Mouse (Mus musculus) ES-E14 (cell line): ENCODE measurements at regions not wholly inside any gene's neighbourhood (a gene's known extent, or its start where the extent isn't known, plus 50 kb on each side); places are given as distances from the start of the nearest gene placed in this dataset.

Experiments used
- CHD2 ChIP-seq: IDR thresholded peaks from 2 replicates; pipeline ENCODE4 v1.6.1; 2014; ENCODE audit warnings: mild to moderate bottlenecking, low read depth, low read length, inconsistent platforms
- HCFC1 ChIP-seq: IDR thresholded peaks from 2 replicates; pipeline ENCODE4 v1.6.1; 2012; ENCODE audit warnings: low read length, inconsistent platforms, borderline replicate concordance; ENCODE audit not compliant: insufficient read depth
- MAFK ChIP-seq: IDR thresholded peaks from 2 replicates; pipeline ENCODE4 v1.6.1; 2014; ENCODE audit warnings: mild to moderate bottlenecking, low read depth, low read length, inconsistent platforms; ENCODE audit not compliant: insufficient read depth
- ZC3H11A ChIP-seq: IDR thresholded peaks from 2 replicates; pipeline ENCODE4 v1.6.1; 2012; ENCODE audit warnings: low read depth, mild to moderate bottlenecking, inconsistent platforms, low read length, borderline replicate concordance
- ZNF384 ChIP-seq: IDR thresholded peaks from 2 replicates; pipeline ENCODE4 v1.6.1; 2012; ENCODE audit warnings: low read depth, low read length, inconsistent platforms

GRCm38 (mm10) chr2:173427888-173428450, 94.4 kb upstream of the 1700021F07Rik start:
- TF ChIP-seq ZC3H11A (no peak), CHD2 (no peak), HCFC1 (no peak), ZNF384 (no peak), MAFK (no peak)
